Mouse (Mus musculus) adrenal gland, postnatal 25 days (tissue): ENCODE measurements around the gene Vmn2r4. TPM values are rescaled to one million over a fixed set of nuclear protein-coding genes. Genes with fewer than 3 reads are reported as not detected.
"Not testable (repeated sequence)": the region's sequence is repeated elsewhere in the genome, so short reads cannot be mapped to it uniquely, and the experiment has no call there.

ENCODE experiments used
- DNase-seq: peaks from one replicate; pipeline ENCODE4 v3.0.0; 2021; ENCODE audit warnings: mixed read lengths
- long read RNA-seq: library from polyadenylated mRNA; stranded (forward); transcript quantifications from one replicate; pipeline ENCODE4 v2.0.0, GENCODE M21; 2021
- total RNA-seq: library from RNA; stranded (reverse); gene quantifications from 2 replicates; pipeline ENCODE4 v1.2.3, GENCODE M21; 2021

Gene Vmn2r4
- total RNA-seq, result not detected in 2 replicates
- long read RNA-seq, result 0 reads

GRCm38 (mm10) chr3:64415268-64415667 lies at the start of gene Vmn2r4:
Vmn2r4 (minus strand) TSS chr3:64415368.
- not testable (repeated sequence) for DNase-seq

- DNase-seq, result not testable (repeated sequence)
These were observed 19.1 kb upstream of the Vmn2r4 start for GRCm38 (mm10) chr3:64434261-64434660.

GRCm38 (mm10) chr3:64428117-64428798 lies 13.1 kb upstream of the Vmn2r4 start:
- not testable (repeated sequence) for DNase-seq

GRCm38 (mm10) chr3:64422141-64422540 lies 7.0 kb upstream of the Vmn2r4 start:
- not testable (repeated sequence) for DNase-seq

GRCm38 (mm10) chr3:64417477-64417876 lies 2.3 kb upstream of the Vmn2r4 start:
- not testable (repeated sequence) for DNase-seq

- DNase-seq, result not testable (repeated sequence)
These were observed 915 bp downstream of the Vmn2r4 start for GRCm38 (mm10) chr3:64414253-64414652.

GRCm38 (mm10) chr3:64359286-64360035 lies 55.7 kb downstream of the Vmn2r4 start:
- DNase-seq, result no peak

Other genes starting within 250 kb of the Vmn2r4 start
- gene Vmn2r3, start 125.7 kb downstream of the Vmn2r4 start, total RNA-seq, result not detected in 2 replicates
- gene Vmn2r5, start 94.5 kb upstream of the Vmn2r4 start, total RNA-seq, result not detected in 2 replicates
- not detected in 2 replicates for gene Vmn2r6, start 150.5 kb upstream of the Vmn2r4 start, total RNA-seq